Mouse (Mus musculus) spleen, adult 2 months (tissue): ENCODE data around the gene H2-M3. TPM values are rescaled to one million over a fixed set of nuclear protein-coding genes. Genes with fewer than 3 reads are reported as not detected.

Experiments
- DNase-seq, 2 experiments: peaks; one replicate each; pipeline versions ENCODE4 v3.0.0 to v3.0.0-alpha.2; 2012 to 2021; ENCODE audit warnings: low spot score in 2 of 2, low read depth in 1 of 2
- H3K27ac ChIP-seq: fragments of 200-500 bp; 2 replicates; pipeline ENCODE4 v1.5.1; 2012; ENCODE audit warnings: low read length, inconsistent platforms; ENCODE audit not compliant: insufficient read depth
- H3K27me3 ChIP-seq: fragments of 200-500 bp; 2 replicates; pipeline ENCODE4 v1.6.1; 2012; ENCODE audit warnings: mild to moderate bottlenecking, moderate library complexity, low read length, inconsistent platforms; ENCODE audit not compliant: control insufficient read depth, insufficient read depth
- H3K36me3 ChIP-seq: fragments of 200-500 bp; 2 replicates; pipeline ENCODE4 v1.6.1; 2012; ENCODE audit warnings: mild to moderate bottlenecking, low read length, inconsistent platforms; ENCODE audit not compliant: control insufficient read depth, insufficient read depth
- H3K4me1 ChIP-seq: fragments of 200-500 bp; 2 replicates; pipeline ENCODE4 v1.6.1; 2011; ENCODE audit warnings: inconsistent platforms; ENCODE audit not compliant: control insufficient read depth, insufficient read depth, insufficient read length
- H3K4me3 ChIP-seq: fragments of 200-500 bp; 2 replicates; pipeline ENCODE4 v1.5.1; 2011; ENCODE audit warnings: mild to moderate bottlenecking, inconsistent platforms; ENCODE audit not compliant: insufficient read depth, insufficient read length; ENCODE audit errors: extremely low read depth
- CTCF ChIP-seq: fragments of 200-500 bp; IDR thresholded peaks from 2 replicates; pipeline ENCODE4 v1.5.1; 2011; ENCODE audit warnings: mild to moderate bottlenecking, inconsistent platforms; ENCODE audit not compliant: insufficient read depth, insufficient read length, insufficient replicate concordance; ENCODE audit errors: extremely low read depth
- POLR2A ChIP-seq: fragments of 200-500 bp; IDR thresholded peaks from 2 replicates; pipeline ENCODE4 v1.6.1; 2011; ENCODE audit warnings: low read depth, low read length, inconsistent platforms
- WGBS: fragments of 180-500 bp; shearing (Covaris S2); methylation state at CpG from one replicate; pipeline ENCODE4 v1.1.7; 2018; 5-methylcytosine and 5-hydroxymethylcytosine counted together
- polyA plus RNA-seq: library from polyadenylated mRNA; depleted of rRNA; stranded (reverse); fragments of >200 nt; gene quantifications from 2 replicates; pipeline ENCODE4 v1.2.3, GENCODE M21; 2012

H2-M3 gene
- polyA plus RNA-seq, 1 experiment, result 27.4 TPM

DNA sequence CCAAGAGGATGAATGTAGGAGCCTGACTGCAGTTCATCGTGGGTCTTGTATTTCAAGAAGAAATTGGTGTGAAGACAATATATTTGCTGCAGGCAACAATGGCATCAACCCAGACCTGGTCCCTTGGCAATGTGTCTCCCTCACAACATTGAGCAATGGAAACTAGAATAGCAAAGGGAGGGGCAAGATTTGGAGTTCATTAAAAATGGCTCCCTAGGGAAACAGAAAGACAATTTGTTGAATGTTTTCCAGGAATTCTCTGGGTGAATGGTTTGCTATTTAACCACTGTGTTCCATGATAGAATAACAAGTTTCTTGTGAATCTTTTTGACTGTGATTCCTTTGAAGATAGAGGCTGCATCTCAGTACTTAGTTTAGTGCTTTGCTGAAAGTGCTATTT is 6.4 kb upstream of the H2-M3 start, which contains the start of gene Olfr98:
Olfr98 (minus strand) TSS at position 124 of the 400 bp plus-strand sequence.
- Histone ChIP-seq H3K27me3 (no peaks in the 10 kb centered on the region), H3K4me1 (no peaks in the 10 kb centered on the region), H3K27ac (no peak within 1 kb of the TSS), H3K36me3 (no peaks in the 10 kb centered on the region), H3K4me3 (no peak within 1 kb of the TSS)
- TF ChIP-seq POLR2A, result no peak
- DNase-seq, result no peak
- 85% methylated on average over 1 of the region's 1 CpGs for WGBS

DNA sequence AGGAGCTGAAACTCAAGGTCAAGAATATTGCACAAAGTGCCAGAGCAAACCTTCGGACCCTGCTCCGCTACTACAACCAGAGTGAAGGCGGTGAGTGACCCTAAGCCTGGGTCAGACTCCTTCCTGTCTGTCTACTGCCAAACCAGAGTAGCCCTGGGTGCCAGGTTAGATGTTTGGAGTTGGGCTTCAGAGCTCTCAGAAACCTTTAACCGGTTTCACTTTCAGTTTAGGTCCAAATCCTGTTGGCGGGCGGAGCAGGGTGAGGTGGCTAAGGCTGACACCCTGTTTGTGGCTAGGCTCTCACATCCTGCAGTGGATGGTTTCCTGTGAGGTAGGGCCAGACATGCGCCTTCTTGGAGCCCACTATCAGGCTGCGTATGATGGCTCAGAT is 677 bp downstream of the H2-M3 start:
- peak; percentile 69 to 74 for DNase-seq
- Histone ChIP-seq H3K27me3 (no peaks in the 10 kb centered on the region), H3K4me1 (peaks cover 17% of the 10 kb centered on the region; the same call in 1 of the 2 replicates), H3K4me3 (peak overlapping the region; percentile 78), H3K27ac (peak overlapping the region; percentile 93), H3K36me3 (peaks cover 14% of the 10 kb centered on the region)
- 6% methylated on average over 8 of the region's 8 CpGs for WGBS
- TF ChIP-seq POLR2A, result peak; percentile 29; the same call in 1 of the 2 replicates
- TF ChIP-seq CTCF, result no peak

DNA sequence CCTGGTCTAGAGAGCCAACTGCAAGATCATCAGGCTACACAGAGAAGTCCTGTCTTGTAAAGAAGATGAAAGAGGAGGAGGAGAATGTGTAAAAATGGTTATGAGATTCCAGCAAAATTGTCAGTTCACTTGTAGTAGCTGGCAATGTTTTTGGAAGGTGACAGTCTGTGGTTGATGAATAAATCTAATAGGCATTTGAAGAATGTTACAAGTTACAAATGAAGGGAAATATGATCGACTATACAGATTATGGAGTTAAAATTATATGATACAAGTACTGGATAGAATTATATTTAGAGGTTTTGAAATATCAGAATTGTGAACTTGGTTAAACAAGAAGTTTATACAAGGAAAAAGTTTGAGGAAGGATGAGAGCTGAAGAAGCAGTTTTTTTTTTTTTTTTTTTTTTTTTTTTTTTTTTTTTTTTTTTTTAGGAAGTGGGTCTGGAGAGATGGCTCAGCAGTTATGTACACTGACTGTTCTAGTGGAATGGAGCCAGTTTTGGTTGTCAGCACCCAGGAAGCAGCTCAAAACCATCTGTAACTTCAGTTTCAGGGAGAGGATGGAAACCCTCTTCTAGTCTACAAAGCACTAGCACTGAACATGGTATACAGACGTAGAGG is 5.7 kb downstream of the H2-M3 start:
- no peak for DNase-seq
- no peaks in the 10 kb centered on the region for H3K27me3 ChIP-seq
- TF ChIP-seq CTCF (no peak), POLR2A (no peak)
- H3K4me3 ChIP-seq, result no peak overlapping the region
- peaks cover 21% of the 10 kb centered on the region for H3K36me3 ChIP-seq
- WGBS, result 87% methylated on average over 2 of the region's 2 CpGs
- H3K27ac ChIP-seq, result no peak overlapping the region
- H3K4me1 ChIP-seq, result peaks cover 16% of the 10 kb centered on the region; the same call in 1 of the 2 replicates

DNA sequence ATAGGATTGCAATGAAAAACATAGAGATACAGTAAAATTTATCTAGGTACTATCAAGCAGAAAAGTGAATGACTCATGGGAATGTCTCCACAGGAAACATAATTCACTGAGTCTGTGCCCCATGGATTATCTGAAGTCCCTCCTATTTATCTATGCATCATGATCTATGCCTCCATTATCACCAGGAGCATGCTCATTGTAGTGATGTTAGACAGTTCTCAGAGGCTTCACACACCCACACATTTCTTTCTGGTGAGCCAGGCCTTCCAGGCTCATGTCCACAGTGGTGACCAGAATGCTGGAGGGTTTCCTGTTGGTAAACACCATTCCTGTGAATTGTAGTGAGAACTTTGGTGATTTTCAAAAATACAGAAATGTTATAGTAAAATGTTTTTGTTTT is 6.6 kb downstream of the H2-M3 start:
- Histone ChIP-seq H3K36me3 (peaks cover 21% of the 10 kb centered on the region), H3K4me3 (no peak overlapping the region), H3K27ac (no peak overlapping the region), H3K4me1 (peaks cover 12% of the 10 kb centered on the region; the same call in 1 of the 2 replicates), H3K27me3 (no peaks in the 10 kb centered on the region)
- TF ChIP-seq CTCF (no peak), POLR2A (no peak)
- no peak for DNase-seq

DNA sequence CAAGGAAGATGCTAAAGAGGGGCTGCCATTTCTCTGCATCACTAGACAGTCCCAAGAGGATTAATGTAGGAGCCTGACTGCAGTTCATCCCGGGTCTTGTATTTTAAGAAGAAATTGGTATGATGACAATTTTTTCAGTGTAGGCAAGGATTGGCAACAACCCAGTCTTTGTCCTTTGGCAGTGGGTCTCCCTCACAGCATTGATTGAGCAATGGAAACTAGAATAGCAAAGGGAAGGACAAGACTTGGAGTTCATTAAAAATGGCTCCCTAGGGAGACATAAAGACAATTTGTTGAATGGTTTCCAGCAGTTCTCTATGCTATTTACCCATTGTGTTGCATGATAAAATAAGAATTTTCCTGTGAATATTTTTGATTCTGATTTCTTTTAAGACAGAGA is 10.3 kb downstream of the H2-M3 start:
- Histone ChIP-seq H3K27me3 (no peaks in the 10 kb centered on the region), H3K4me1 (no peaks in the 10 kb centered on the region), H3K36me3 (peaks cover 9% of the 10 kb centered on the region), H3K4me3 (no peak overlapping the region), H3K27ac (no peak overlapping the region)
- no peak for TF ChIP-seq CTCF
- TF ChIP-seq POLR2A, result no peak
- WGBS, result 79% methylated on average over 1 of the region's 1 CpGs
- no peak for DNase-seq

DNA sequence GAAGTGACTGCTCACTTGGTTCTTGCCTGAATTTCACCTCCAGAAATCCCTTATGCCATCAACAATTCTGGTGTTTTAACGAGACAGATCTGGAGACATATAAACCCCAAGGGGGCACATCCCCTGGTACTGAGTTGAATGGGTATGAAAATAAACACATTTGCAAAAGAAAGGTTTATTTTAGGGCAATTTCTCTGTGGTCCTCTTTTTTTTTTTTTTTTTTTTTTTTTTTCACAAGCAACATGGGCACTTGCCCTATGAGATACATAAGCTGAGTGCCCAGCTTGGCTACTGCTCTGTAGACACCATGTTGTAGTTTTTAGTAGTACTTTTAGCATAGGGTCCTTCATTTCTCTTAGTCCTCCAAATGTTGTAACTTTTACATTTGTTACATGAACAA is 13.3 kb downstream of the H2-M3 start, which contains the start of gene Olfr99:
Olfr99 (minus strand) TSS at position 101 of the 400 bp plus-strand sequence.
- H3K27ac ChIP-seq, result no peak within 1 kb of the TSS
- TF ChIP-seq POLR2A (no peak), CTCF (no peak)
- 89% methylated on average over 1 of the region's 1 CpGs for WGBS
- H3K27me3 ChIP-seq, result no peaks in the 10 kb centered on the region
- H3K36me3 ChIP-seq, result no peaks in the 10 kb centered on the region
- DNase-seq, result no peak
- H3K4me3 ChIP-seq, result no peak within 1 kb of the TSS
- H3K4me1 ChIP-seq, result no peaks in the 10 kb centered on the region

DNA sequence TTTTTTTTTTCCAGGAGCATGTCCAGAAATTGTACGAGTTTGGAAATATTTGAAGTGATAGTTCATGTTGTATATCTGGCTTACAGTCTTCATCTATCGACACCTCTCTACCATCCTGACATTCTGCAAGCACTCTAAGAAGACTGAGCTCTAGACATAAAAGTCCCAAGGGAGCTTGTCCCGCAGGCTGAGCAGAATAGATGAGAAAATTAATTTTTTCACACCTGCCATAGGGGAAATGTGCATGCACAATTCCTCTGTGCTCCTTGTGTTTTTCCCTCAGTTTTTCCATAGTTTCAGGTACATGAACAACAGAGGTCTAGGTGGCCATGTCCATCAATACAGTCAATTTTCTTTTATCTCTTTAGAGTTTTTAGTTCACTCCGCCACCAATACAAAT is 34.2 kb downstream of the H2-M3 start, which contains the start of gene Olfr101:
Olfr101 (minus strand) TSS at position 101 of the 400 bp plus-strand sequence.
- WGBS, result 81% methylated on average over 4 of the region's 4 CpGs
- TF ChIP-seq CTCF (no peak), POLR2A (no peak)
- H3K36me3 ChIP-seq, result no peaks in the 10 kb centered on the region

More for the DNA sequence above, 34.2 kb downstream of the H2-M3 start, which contains the start of gene Olfr101:
- Histone ChIP-seq H3K27me3 (no peaks in the 10 kb centered on the region), H3K4me3 (no peak within 1 kb of the TSS), H3K4me1 (no peaks in the 10 kb centered on the region), H3K27ac (no peak within 1 kb of the TSS)
- no peak for DNase-seq
